Mouse (Mus musculus): Measurements from ENCODE around the gene Rnf180. TPM values are rescaled to one million over a fixed set of nuclear protein-coding genes. Genes with fewer than 3 reads are reported as not detected.

The Rnf180 gene
- total and polyA plus RNA-seq, 3 experiments: 0.23 to 0.84 TPM; not detected in 1

DNA sequence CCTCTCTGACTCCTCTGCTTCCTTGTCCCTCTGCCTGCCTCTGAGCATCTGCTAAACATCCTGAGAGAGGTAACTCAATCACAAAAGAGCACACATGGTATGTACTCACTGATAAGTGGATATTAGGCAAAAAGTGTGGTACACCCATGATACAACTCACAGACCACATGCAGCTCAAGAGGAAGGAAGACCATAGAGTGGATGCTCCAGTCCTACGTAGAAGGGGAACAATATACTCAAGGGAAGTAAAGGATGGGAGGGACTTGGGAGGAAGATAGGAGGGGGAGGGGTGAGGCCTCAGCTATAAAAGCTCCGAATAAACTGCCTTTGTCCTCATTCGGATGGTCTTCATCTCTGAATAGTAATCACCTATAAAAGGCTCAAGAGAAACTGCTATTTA is 96.6 kb downstream of the Rnf180 start:
- H3K27ac ChIP-seq (ENCODE audit: control insufficient read depth, low read depth, low read length): no peak overlapping the region

DNA sequence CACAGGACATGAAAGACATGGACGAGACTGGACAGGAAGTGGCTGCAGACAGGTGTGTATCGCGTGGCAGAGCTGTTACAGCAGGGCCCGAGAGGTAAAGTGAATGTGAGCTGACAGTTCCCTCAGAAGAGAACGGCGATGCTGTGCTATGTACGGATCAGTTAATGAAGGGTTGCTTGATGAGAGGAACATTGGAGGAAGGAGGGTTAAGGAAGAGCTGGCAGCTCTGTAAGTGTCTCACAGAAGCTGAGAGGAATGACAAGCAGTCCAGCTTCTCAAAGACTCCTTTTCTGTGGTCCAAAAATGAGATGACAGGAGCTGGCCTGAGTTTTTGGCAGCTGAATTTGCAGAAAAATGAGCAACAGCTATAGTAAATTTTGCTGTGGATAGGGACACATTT is 101.0 kb downstream of the Rnf180 start:
- Histone ChIP-seq H3K9ac (ENCODE audit: control insufficient read depth, low read depth, low read length, poor library complexity, severe bottlenecking) (no peak overlapping the region), H3K27me3 (ENCODE audit: control insufficient read depth in 1 of 2, insufficient read depth in 2 of 2, low read length in 2 of 2) (no peaks in the 10 kb centered on the region), H3K4me1 (ENCODE audit: control insufficient read depth in 1 of 2, insufficient read depth in 2 of 2, low read length in 2 of 2) (no peaks in the 10 kb centered on the region), H3K36me3 (ENCODE audit: control insufficient read depth in 1 of 2, insufficient read depth in 2 of 2, low read length in 2 of 2) (no peaks in the 10 kb centered on the region), H3K79me2 (ENCODE audit: control insufficient read depth, insufficient read depth, low read length, poor library complexity) (no peaks in the 10 kb centered on the region), H3K9me3 (replicated peaks; ENCODE audit: insufficient read depth, low read length) (no peaks in the 10 kb centered on the region), H3K4me3 (ENCODE audit: control insufficient read depth in 1 of 2, insufficient read depth in 1 of 2, low read depth in 2 of 2, low read length in 2 of 2) (no peak overlapping the region), H3K27ac (ENCODE audit: control insufficient read depth, low read depth, low read length) (no peak overlapping the region)
- TF ChIP-seq MAX (IDR thresholded peaks at IDR 0.05; ENCODE audit: low read length): no peak
- no peak for TF ChIP-seq ZC3H11A (IDR thresholded peaks at IDR 0.05; ENCODE audit: low read depth, low read length)
- TF ChIP-seq ZNF384 (IDR thresholded peaks at IDR 0.05; ENCODE audit: low read depth, low read length): no peak
- no peak for TF ChIP-seq MYC (IDR thresholded peaks at IDR 0.05; ENCODE audit: low read depth, low read length)
- no peak for TF ChIP-seq USF2 (IDR thresholded peaks at IDR 0.05; ENCODE audit: borderline replicate concordance in 1 of 2, insufficient read depth in 1 of 2, low read depth in 1 of 2, low read length in 2 of 2)
- TF ChIP-seq GATA1 (IDR thresholded peaks at IDR 0.05; ENCODE audit: low read depth, low read length): no peak
- no peak for TF ChIP-seq ELF1 (IDR thresholded peaks at IDR 0.05; ENCODE audit: low read depth, low read length)
- no peak for TF ChIP-seq JUND (IDR thresholded peaks at IDR 0.05; ENCODE audit: low read depth, low read length)
- TF ChIP-seq POLR2AphosphoS2 (IDR thresholded peaks at IDR 0.05; ENCODE audit: low read length): no peak
- no peak for DNase-seq (ENCODE audit: low read depth, low spot score)

More for the DNA sequence above, 96.6 kb downstream of the Rnf180 start:
- Histone ChIP-seq H3K36me3 (ENCODE audit: control insufficient read depth in 1 of 2, insufficient read depth in 2 of 2, low read length in 2 of 2) (no peaks in the 10 kb centered on the region), H3K9ac (ENCODE audit: control insufficient read depth, low read depth, low read length, poor library complexity, severe bottlenecking) (no peak overlapping the region), H3K9me3 (replicated peaks; ENCODE audit: insufficient read depth, low read length) (no peaks in the 10 kb centered on the region), H3K4me1 (ENCODE audit: control insufficient read depth in 1 of 2, insufficient read depth in 2 of 2, low read length in 2 of 2) (no peaks in the 10 kb centered on the region), H3K27me3 (ENCODE audit: control insufficient read depth in 1 of 2, insufficient read depth in 2 of 2, low read length in 2 of 2) (no peaks in the 10 kb centered on the region), H3K79me2 (ENCODE audit: control insufficient read depth, insufficient read depth, low read length, poor library complexity) (no peaks in the 10 kb centered on the region), H3K4me3 (ENCODE audit: control insufficient read depth in 1 of 2, insufficient read depth in 1 of 2, low read depth in 2 of 2, low read length in 2 of 2) (no peak overlapping the region)
- TF ChIP-seq ZC3H11A (IDR thresholded peaks at IDR 0.05; ENCODE audit: low read depth, low read length): no peak
- TF ChIP-seq E2F4 (IDR thresholded peaks at IDR 0.05; ENCODE audit: borderline replicate concordance, low read depth, low read length): no peak
- no peak for TF ChIP-seq CHD2 (IDR thresholded peaks at IDR 0.05; ENCODE audit: low read length)
- no peak for TF ChIP-seq NELFE (IDR thresholded peaks at IDR 0.05; ENCODE audit: low read depth, low read length)
- no peak for TF ChIP-seq TBP (IDR thresholded peaks at IDR 0.05; ENCODE audit: low read depth, low read length)
- TF ChIP-seq CTCF (IDR thresholded peaks at IDR 0.05 in 2 of 3, conservative IDR thresholded peaks at IDR 0.05 in 1 of 3; ENCODE audit: control insufficient read depth in 1 of 3, insufficient read depth in 1 of 3, low read depth in 2 of 3, low read length in 3 of 3, poor library complexity in 1 of 3, severe bottlenecking in 1 of 3): no peak
- TF ChIP-seq ZNF384 (IDR thresholded peaks at IDR 0.05; ENCODE audit: low read depth, low read length): no peak
- TF ChIP-seq POLR2A (IDR thresholded peaks at IDR 0.05; ENCODE audit: control insufficient read depth in 1 of 2, insufficient read depth in 1 of 2, low read depth in 1 of 2, low read length in 2 of 2, poor library complexity in 1 of 2): no peak
- no peak for TF ChIP-seq MYB (IDR thresholded peaks at IDR 0.05; ENCODE audit: low read depth, low read length)
- TF ChIP-seq RAD21 (IDR thresholded peaks at IDR 0.05; ENCODE audit: low read depth, low read length): no peak
- TF ChIP-seq POLR2AphosphoS5 (IDR thresholded peaks at IDR 0.05; ENCODE audit: borderline replicate concordance, low read depth, low read length): no peak
- TF ChIP-seq MAFK (IDR thresholded peaks at IDR 0.05; ENCODE audit: borderline replicate concordance, low read depth, low read length): no peak
- DNase-seq (ENCODE audit: low read depth, low spot score): no peak

Measured in MEL (cell line).